Comparison of ENCODE assay signal across 10 mouse cellular contexts in the genomic region with DNA sequence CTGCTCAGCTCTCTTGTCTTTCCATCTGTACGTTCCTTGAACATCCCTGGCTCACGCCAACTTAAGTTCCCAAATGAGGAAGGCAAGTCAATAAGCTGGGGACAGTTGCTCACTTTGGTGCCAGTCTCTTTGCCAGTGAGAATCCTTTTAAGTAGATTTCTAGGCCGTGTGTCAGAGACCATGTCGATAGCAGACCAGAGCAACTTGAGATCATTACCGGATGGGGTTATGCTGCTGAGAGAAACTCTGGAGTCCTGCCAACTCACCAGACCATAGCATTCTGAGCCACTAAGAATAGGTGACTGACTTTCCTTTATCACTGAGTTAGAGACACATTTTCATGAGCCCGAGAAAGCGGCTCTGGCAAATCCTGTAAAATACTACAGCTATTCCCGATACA.
DNase-seq lines count a peak whose midpoint lies in the region; ATAC-seq and TF ChIP-seq lines count a peak whose summit lies in the region.
"Had no signal": no experiment of that assay in that cellular context is flagged by ENCODE, and none has a peak within 500 bp of the region (broad histone marks: within the 10 kb centered on the region; RNA-seq: fewer than 3 reads in every experiment).

No protein-coding gene starts in this region.

- no peak overlapping the region for H3K27ac ChIP-seq in hindbrain, postnatal 0 days
- no peak overlapping the region for H3K27ac ChIP-seq in hindbrain, embryonic 11.5 days (ENCODE audit: low read depth, low read length)
- no peak overlapping the region for H3K27ac ChIP-seq in kidney, embryonic 14.5 days (ENCODE audit: low read depth, low read length)
- H3K27ac ChIP-seq in midbrain, embryonic 10.5 days (replicated peaks): no peak overlapping the region
- H3K27ac ChIP-seq: embryonic facial prominence, embryonic 13.5 days had no signal

- WGBS in hindbrain, postnatal 0 days: 37% methylated on average over 8 of the region's 8 CpGs
- WGBS in hindbrain, embryonic 11.5 days: 93% methylated on average over 8 of the region's 8 CpGs
- 71% methylated on average over 8 of the region's 8 CpGs for WGBS in kidney, embryonic 14.5 days
- WGBS in midbrain, embryonic 10.5 days: 95% methylated on average over 8 of the region's 8 CpGs

- no peak for ATAC-seq in hindbrain, postnatal 0 days
- ATAC-seq in hindbrain, embryonic 11.5 days (ENCODE audit: low FRiP score): no peak
- peak; percentile 73; the same call in 1 of the 2 replicates for ATAC-seq in kidney, embryonic 14.5 days (ENCODE audit: low FRiP score, low TSS enrichment)

- peak; percentile 51 for DNase-seq in hindbrain, postnatal 0 days (ENCODE audit: low spot score)
- DNase-seq in hindbrain, embryonic 11.5 days (ENCODE audit: low spot score): no peak
- peak; percentile 66 to 72 for DNase-seq in B cell, adult 2 months
- peak; percentile 31 for DNase-seq in brain, adult 2 months (ENCODE audit: low read depth, low spot score)
- DNase-seq in thymus, postnatal 25 days: no peak
- no peak for DNase-seq in adrenal gland, adult 18-20 months (ENCODE audit: low spot score in 2 of 2)
- DNase-seq in midbrain, embryonic 10.5 days (ENCODE audit: low spot score): no peak
- DNase-seq: adrenal gland, postnatal 36 days had no signal

- TF ChIP-seq CTCF in hindbrain, postnatal 0 days (IDR thresholded peaks at IDR 0.05; ENCODE audit: low read depth): no peak

- H3K9me3 ChIP-seq in hindbrain, postnatal 0 days (ENCODE audit: low read length): no peaks in the 10 kb centered on the region
- H3K9me3 ChIP-seq in hindbrain, embryonic 11.5 days (ENCODE audit: control insufficient read depth, low read length): no peaks in the 10 kb centered on the region
- H3K9me3 ChIP-seq in kidney, embryonic 14.5 days (ENCODE audit: control insufficient read depth, low read length): no peaks in the 10 kb centered on the region
- 0 out of 2 replicates have a peak, but pooled peaks cover 4% of the 10 kb centered on the region for H3K9me3 ChIP-seq in midbrain, embryonic 10.5 days (replicated peaks)
- H3K9me3 ChIP-seq: embryonic facial prominence, embryonic 13.5 days had no signal

- no peak overlapping the region for H3K4me2 ChIP-seq in hindbrain, postnatal 0 days (ENCODE audit: low read depth, low read length)
- no peak overlapping the region for H3K4me2 ChIP-seq in hindbrain, embryonic 11.5 days (replicated peaks; ENCODE audit: low read depth, low read length)
- H3K4me2 ChIP-seq in kidney, embryonic 14.5 days (replicated peaks; ENCODE audit: low read depth, low read length): no peak overlapping the region
- H3K4me2 ChIP-seq: embryonic facial prominence, embryonic 13.5 days had no signal

- H3K4me3 ChIP-seq in hindbrain, postnatal 0 days (ENCODE audit: low read length): no peak overlapping the region
- H3K4me3 ChIP-seq in hindbrain, embryonic 11.5 days (ENCODE audit: low read depth, low read length): no peak overlapping the region
- no peak overlapping the region for H3K4me3 ChIP-seq in kidney, embryonic 14.5 days (ENCODE audit: low read length)
- H3K4me3 ChIP-seq in midbrain, embryonic 10.5 days: no peak overlapping the region
- H3K4me3 ChIP-seq: embryonic facial prominence, embryonic 13.5 days had no signal

- no peaks in the 10 kb centered on the region for H3K4me1 ChIP-seq in hindbrain, postnatal 0 days (ENCODE audit: insufficient read depth, low read length)
- no peaks in the 10 kb centered on the region for H3K4me1 ChIP-seq in hindbrain, embryonic 11.5 days (replicated peaks; ENCODE audit: control insufficient read depth, insufficient read depth, low read length)
- H3K4me1 ChIP-seq in kidney, embryonic 14.5 days (ENCODE audit: control insufficient read depth, insufficient read depth, low read length): no peaks in the 10 kb centered on the region
- no peaks in the 10 kb centered on the region for H3K4me1 ChIP-seq in midbrain, embryonic 10.5 days
- H3K4me1 ChIP-seq: embryonic facial prominence, embryonic 13.5 days had no signal

- H3K36me3 ChIP-seq in hindbrain, postnatal 0 days (ENCODE audit: insufficient read depth, low read length): no peaks in the 10 kb centered on the region
- H3K36me3 ChIP-seq in hindbrain, embryonic 11.5 days (ENCODE audit: control insufficient read depth, insufficient read depth, low read length): no peaks in the 10 kb centered on the region
- no peaks in the 10 kb centered on the region for H3K36me3 ChIP-seq in kidney, embryonic 14.5 days (ENCODE audit: control insufficient read depth, insufficient read depth, low read length)
- no peaks in the 10 kb centered on the region for H3K36me3 ChIP-seq in midbrain, embryonic 10.5 days
- H3K36me3 ChIP-seq: embryonic facial prominence, embryonic 13.5 days had no signal

- no peak overlapping the region for H3K9ac ChIP-seq in hindbrain, postnatal 0 days (replicated peaks; ENCODE audit: low read length)
- no peak overlapping the region for H3K9ac ChIP-seq in hindbrain, embryonic 11.5 days (ENCODE audit: low read depth, low read length)
- no peak overlapping the region for H3K9ac ChIP-seq in kidney, embryonic 14.5 days (ENCODE audit: low read depth, low read length)
- H3K9ac ChIP-seq: embryonic facial prominence, embryonic 13.5 days had no signal

- no peaks in the 10 kb centered on the region for H3K27me3 ChIP-seq in hindbrain, postnatal 0 days (ENCODE audit: insufficient read depth, low read length)
- no peaks in the 10 kb centered on the region for H3K27me3 ChIP-seq in hindbrain, embryonic 11.5 days (ENCODE audit: control insufficient read depth, insufficient read depth, low read length)
- no peaks in the 10 kb centered on the region for H3K27me3 ChIP-seq in kidney, embryonic 14.5 days (ENCODE audit: control insufficient read depth, insufficient read depth, low read length)
- no peaks in the 10 kb centered on the region for H3K27me3 ChIP-seq in midbrain, embryonic 10.5 days (ENCODE audit: low read depth, poor library complexity, severe bottlenecking)
- H3K27me3 ChIP-seq: embryonic facial prominence, embryonic 13.5 days had no signal

Comparison
In these comparisons a context has a peak if more than half of its experiments do, and no peak if none do; other contexts are left out.
1. DNase-seq: peak in hindbrain, postnatal 0 days (single experiment), B cell, adult 2 months (2 of 2) and brain, adult 2 months (single experiment); none in hindbrain, embryonic 11.5 days (single experiment), thymus, postnatal 25 days (single experiment), adrenal gland, adult 18-20 months (0 of 2) and midbrain, embryonic 10.5 days (single experiment).